Mouse (Mus musculus): ENCODE measurements at regions not wholly inside any gene's neighbourhood (a gene's known extent, or its start where the extent isn't known, plus 50 kb on each side); places are given as distances from the start of the nearest gene placed in this dataset.

DNA sequence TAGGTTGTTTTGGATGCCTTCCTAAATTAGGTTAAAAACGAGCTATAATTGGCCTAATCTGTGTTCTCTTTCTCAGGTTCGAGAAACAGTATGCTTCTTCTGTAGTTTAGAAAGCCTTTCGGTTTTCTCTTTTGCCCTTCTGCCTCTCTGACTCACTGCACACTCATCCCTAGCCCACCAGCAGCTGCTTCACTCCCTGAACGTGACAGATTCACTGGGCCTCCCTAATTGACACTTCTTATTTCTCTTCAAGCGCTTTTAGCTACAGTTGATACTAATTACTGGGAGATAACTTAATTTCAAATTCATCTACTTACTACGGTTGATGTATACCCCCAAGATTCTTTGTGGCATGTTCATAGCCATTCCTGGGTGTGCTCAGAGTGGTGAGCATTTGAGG, 208.9 kb upstream of the Tle4 start:
- Histone ChIP-seq H3K36me3 (ENCODE audit: control insufficient read depth, insufficient read depth, low read length) (no peaks in the 10 kb centered on the region), H3K4me3 (ENCODE audit: low read depth, low read length) (no peak overlapping the region), H3K27me3 (ENCODE audit: control insufficient read depth, insufficient read depth, low read length) (no peaks in the 10 kb centered on the region), H3K27ac (ENCODE audit: insufficient read depth, low read depth, low read length) (no peak overlapping the region), H3K4me1 (ENCODE audit: control insufficient read depth, insufficient read depth, insufficient read length, low read length) (no peaks in the 10 kb centered on the region)
- 76% methylated on average over 6 of the region's 6 CpGs for WGBS
- TF ChIP-seq POLR2A (IDR thresholded peaks at IDR 0.05; ENCODE audit: low read depth, low read length): no peak
- no peak for TF ChIP-seq CTCF (IDR thresholded peaks at IDR 0.05; ENCODE audit: extremely low read depth, insufficient read length, insufficient replicate concordance, low read depth, low read length)

DNA sequence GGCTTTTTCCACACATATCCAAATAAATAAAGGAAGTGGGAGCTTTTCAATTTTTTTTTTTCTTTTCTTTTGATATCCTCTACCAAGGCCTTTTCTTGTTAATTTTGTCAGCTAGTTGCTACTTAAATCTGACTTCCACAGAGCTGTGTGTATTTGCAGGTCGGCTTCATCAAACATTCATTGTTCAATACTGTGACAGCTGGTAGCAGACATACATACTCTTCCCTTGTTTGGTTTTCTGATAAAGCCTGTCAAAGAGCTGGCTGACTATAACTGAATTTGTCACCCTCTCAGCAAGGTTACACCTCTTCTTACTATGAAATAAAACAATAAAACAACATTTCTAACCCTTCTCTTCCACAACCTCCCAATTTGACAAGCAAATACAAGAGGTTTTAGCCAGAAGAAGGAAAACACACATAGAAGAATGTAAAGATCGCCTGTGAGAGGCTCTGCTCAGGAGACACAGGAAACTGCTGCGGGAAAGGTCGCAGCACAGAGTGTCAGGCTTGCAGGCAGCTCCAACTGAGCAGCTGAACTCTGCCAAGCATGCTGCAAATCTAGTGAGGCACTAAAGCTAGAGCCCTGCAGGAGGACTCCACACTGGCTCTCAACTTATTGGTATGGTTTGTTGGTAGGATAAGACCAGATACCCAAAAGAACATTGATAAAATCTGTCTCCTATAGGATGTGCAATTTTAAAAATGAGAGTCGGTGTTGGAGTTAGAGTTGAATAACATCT, 205.2 kb upstream of the Tle4 start:
- Histone ChIP-seq H3K4me3 (ENCODE audit: low read depth, low read length) (no peak overlapping the region), H3K27ac (ENCODE audit: insufficient read depth, low read depth, low read length) (no peak overlapping the region), H3K36me3 (ENCODE audit: control insufficient read depth, insufficient read depth, low read length) (no peaks in the 10 kb centered on the region), H3K27me3 (ENCODE audit: control insufficient read depth, insufficient read depth, low read length) (no peaks in the 10 kb centered on the region), H3K4me1 (ENCODE audit: control insufficient read depth, insufficient read depth, insufficient read length, low read length) (no peaks in the 10 kb centered on the region)
- 26% methylated on average over 5 of the region's 5 CpGs for WGBS
- TF ChIP-seq POLR2A (IDR thresholded peaks at IDR 0.05; ENCODE audit: low read depth, low read length): no peak
- no peak for TF ChIP-seq CTCF (IDR thresholded peaks at IDR 0.05; ENCODE audit: extremely low read depth, insufficient read length, insufficient replicate concordance, low read depth, low read length)

DNA sequence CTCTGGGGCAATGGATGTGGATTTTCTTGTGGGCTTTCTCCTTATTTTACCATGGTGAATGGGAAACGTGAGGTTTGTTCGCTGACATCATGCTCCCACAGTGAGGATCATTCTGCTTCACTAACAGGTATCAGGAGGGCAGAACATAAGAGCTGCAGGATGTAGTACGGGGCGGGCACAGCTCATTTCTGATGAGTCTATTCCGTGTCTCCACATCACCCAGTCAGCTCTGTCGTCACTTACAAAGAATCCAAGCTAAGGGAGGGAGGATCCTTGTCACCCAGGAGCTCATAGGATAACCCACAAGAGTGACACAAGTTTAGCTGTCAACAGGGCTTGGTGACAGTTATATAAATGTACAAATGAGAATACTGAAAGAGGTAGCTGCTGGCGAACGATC, 203.8 kb upstream of the Tle4 start:
- H3K27ac ChIP-seq (ENCODE audit: insufficient read depth, low read depth, low read length): no peak overlapping the region
- H3K27me3 ChIP-seq (ENCODE audit: control insufficient read depth, insufficient read depth, low read length): no peaks in the 10 kb centered on the region
- no peak overlapping the region for H3K4me3 ChIP-seq (ENCODE audit: low read depth, low read length)
- no peaks in the 10 kb centered on the region for H3K36me3 ChIP-seq (ENCODE audit: control insufficient read depth, insufficient read depth, low read length)
- WGBS: 77% methylated on average over 8 of the region's 8 CpGs
- TF ChIP-seq CTCF (IDR thresholded peaks at IDR 0.05; ENCODE audit: extremely low read depth, insufficient read length, insufficient replicate concordance, low read depth, low read length): no peak
- no peaks in the 10 kb centered on the region for H3K4me1 ChIP-seq (ENCODE audit: control insufficient read depth, insufficient read depth, insufficient read length, low read length)

DNA sequence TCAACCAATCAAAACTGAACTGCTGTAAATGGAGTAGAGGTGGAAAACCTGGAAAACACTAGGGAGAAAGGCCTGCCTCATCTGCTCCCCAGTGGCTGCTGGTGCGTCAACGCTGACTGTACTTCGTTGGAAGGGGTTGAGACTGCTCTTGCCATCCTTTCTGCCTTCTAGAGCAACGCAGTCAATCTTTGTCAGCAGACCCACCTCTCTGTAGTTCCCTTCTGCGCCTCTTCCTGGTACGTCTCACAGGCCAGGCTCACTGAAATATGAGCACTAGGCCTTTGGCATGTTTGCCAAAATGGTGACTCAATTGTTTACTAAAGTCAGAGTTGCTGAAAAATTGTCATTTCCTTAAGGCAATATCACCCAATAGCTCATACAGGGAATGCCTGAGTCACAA, 201.2 kb upstream of the Tle4 start:
- H3K27ac ChIP-seq (ENCODE audit: insufficient read depth, low read depth, low read length): no peak overlapping the region
- WGBS: 81% methylated on average over 6 of the region's 6 CpGs
- no peaks in the 10 kb centered on the region for H3K4me1 ChIP-seq (ENCODE audit: control insufficient read depth, insufficient read depth, insufficient read length, low read length)
- H3K36me3 ChIP-seq (ENCODE audit: control insufficient read depth, insufficient read depth, low read length): no peaks in the 10 kb centered on the region
- no peak overlapping the region for H3K4me3 ChIP-seq (ENCODE audit: low read depth, low read length)
- TF ChIP-seq CTCF (IDR thresholded peaks at IDR 0.05; ENCODE audit: extremely low read depth, insufficient read length, insufficient replicate concordance, low read depth, low read length) (no peak), POLR2A (IDR thresholded peaks at IDR 0.05; ENCODE audit: low read depth, low read length) (no peak)
- no peaks in the 10 kb centered on the region for H3K27me3 ChIP-seq (ENCODE audit: control insufficient read depth, insufficient read depth, low read length)

DNA sequence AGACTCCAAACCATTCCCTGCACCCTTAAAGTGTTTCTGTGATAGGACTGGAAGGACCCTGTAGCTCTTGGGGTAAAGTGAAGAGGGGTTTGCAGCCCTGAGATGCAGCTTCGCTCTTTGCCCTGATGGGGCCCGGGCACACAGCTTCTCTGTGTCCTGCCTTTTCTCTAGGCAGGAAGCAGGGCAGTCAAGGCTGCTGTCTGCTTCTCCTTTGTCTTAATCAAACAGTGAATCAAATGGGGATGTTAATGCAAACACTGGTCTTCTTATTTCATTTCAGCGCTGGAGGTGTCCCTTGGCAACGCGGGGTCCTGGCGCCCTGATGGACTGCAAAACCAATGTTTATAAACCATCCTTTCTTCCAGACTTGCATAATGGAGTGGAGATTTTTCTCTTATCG, 200.6 kb upstream of the Tle4 start:
- Histone ChIP-seq H3K27ac (ENCODE audit: insufficient read depth, low read depth, low read length) (no peak overlapping the region), H3K36me3 (ENCODE audit: control insufficient read depth, insufficient read depth, low read length) (no peaks in the 10 kb centered on the region), H3K4me3 (ENCODE audit: low read depth, low read length) (no peak overlapping the region), H3K4me1 (ENCODE audit: control insufficient read depth, insufficient read depth, insufficient read length, low read length) (no peaks in the 10 kb centered on the region), H3K27me3 (ENCODE audit: control insufficient read depth, insufficient read depth, low read length) (no peaks in the 10 kb centered on the region)
- WGBS: 79% methylated on average over 7 of the region's 7 CpGs
- TF ChIP-seq CTCF (IDR thresholded peaks at IDR 0.05; ENCODE audit: extremely low read depth, insufficient read length, insufficient replicate concordance, low read depth, low read length): no peak

DNA sequence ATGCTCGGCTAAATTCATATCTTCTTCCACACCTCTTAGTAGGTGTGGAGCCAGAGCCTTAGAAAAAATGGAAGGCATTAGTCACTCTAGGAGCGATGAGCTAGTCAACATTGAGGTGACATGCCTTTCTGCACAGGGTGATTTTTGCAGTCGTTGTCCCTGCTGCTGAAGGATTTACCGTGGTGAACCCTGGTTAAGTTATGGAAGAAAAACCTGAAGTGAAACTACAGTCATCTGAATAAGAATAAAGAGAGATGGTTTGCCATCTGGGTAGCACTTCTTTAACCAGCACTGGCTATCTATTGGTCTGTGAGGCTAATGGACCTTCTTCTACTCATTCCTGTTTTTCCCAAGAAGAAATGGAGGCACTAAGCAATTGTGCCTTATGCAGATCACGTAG, 198.1 kb upstream of the Tle4 start:
- H3K27ac ChIP-seq (ENCODE audit: insufficient read depth, low read depth, low read length): no peak overlapping the region
- no peaks in the 10 kb centered on the region for H3K36me3 ChIP-seq (ENCODE audit: control insufficient read depth, insufficient read depth, low read length)
- no peak for TF ChIP-seq POLR2A (IDR thresholded peaks at IDR 0.05; ENCODE audit: low read depth, low read length)
- no peak for TF ChIP-seq CTCF (IDR thresholded peaks at IDR 0.05; ENCODE audit: extremely low read depth, insufficient read length, insufficient replicate concordance, low read depth, low read length)
- H3K27me3 ChIP-seq (ENCODE audit: control insufficient read depth, insufficient read depth, low read length): no peaks in the 10 kb centered on the region
- no peaks in the 10 kb centered on the region for H3K4me1 ChIP-seq (ENCODE audit: control insufficient read depth, insufficient read depth, insufficient read length, low read length)
- WGBS: 79% methylated on average over 5 of the region's 5 CpGs
- H3K4me3 ChIP-seq (ENCODE audit: low read depth, low read length): no peak overlapping the region

DNA sequence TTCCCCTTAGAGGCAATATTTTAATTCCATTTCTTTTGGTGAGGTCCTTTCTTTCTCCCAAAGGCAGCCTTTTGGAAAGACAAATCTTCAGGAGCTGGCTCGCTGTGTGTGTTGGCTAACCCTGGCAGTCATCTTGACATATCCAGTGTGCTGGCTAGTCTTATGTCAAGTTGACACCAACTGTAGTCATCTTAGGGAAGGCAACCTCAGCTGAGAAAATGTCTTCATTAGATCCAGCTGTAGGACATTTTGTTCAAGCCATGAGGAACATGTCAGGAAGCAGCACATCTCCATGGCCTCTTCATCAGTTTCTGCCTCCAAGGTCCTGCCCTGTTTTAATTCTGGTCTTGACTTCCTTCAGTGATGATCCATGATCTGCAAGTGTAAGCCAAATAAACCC, 192.1 kb upstream of the Tle4 start:
- no peak overlapping the region for H3K4me3 ChIP-seq (ENCODE audit: low read depth, low read length)
- H3K27me3 ChIP-seq (ENCODE audit: control insufficient read depth, insufficient read depth, low read length): no peaks in the 10 kb centered on the region
- 100% methylated on average over 1 of the region's 1 CpGs for WGBS
- H3K4me1 ChIP-seq (ENCODE audit: control insufficient read depth, insufficient read depth, insufficient read length, low read length): no peaks in the 10 kb centered on the region; the same call in 1 of the 2 replicates
- no peaks in the 10 kb centered on the region for H3K36me3 ChIP-seq (ENCODE audit: control insufficient read depth, insufficient read depth, low read length)
- TF ChIP-seq CTCF (IDR thresholded peaks at IDR 0.05; ENCODE audit: extremely low read depth, insufficient read length, insufficient replicate concordance, low read depth, low read length) (no peak), POLR2A (IDR thresholded peaks at IDR 0.05; ENCODE audit: low read depth, low read length) (no peak)
- no peak overlapping the region for H3K27ac ChIP-seq (ENCODE audit: insufficient read depth, low read depth, low read length)
